In genomic region chr8:12988722-12989430, GRCm38 (mm10) we compare ENCODE assay signal across 13 mouse cellular contexts. TPM values are rescaled to one million over a fixed set of nuclear protein-coding genes. Genes with fewer than 3 reads are reported as not detected.
DNase-seq lines count a peak whose midpoint lies in the region; ATAC-seq and TF ChIP-seq lines count a peak whose summit lies in the region.
"Had no signal": no experiment of that assay in that cellular context is flagged by ENCODE, and none has a peak within 500 bp of the region (broad histone marks: within the 10 kb centered on the region; RNA-seq: fewer than 3 reads in every experiment).

No protein-coding gene starts in this region.

- no peaks in the 10 kb centered on the region for H3K79me2 ChIP-seq in liver, adult 2 months (ENCODE audit: control insufficient read depth, insufficient read depth, low read length)

- intact Hi-C loops in left cerebral cortex, postnatal 4 days (cut with DNase I): no loop called here

- no peaks in the 10 kb centered on the region for H3K4me1 ChIP-seq in liver, adult 2 months (ENCODE audit: control insufficient read depth, insufficient read depth, low read length)
- no peaks in the 10 kb centered on the region for H3K4me1 ChIP-seq in liver, embryonic 11.5 days (replicated peaks; ENCODE audit: control insufficient read depth, insufficient read depth, low read length)
- peaks cover 37% of the 10 kb centered on the region for H3K4me1 ChIP-seq in E14TG2a.4 (replicated peaks; ENCODE audit: low read depth, low read length)
- H3K4me1 ChIP-seq: liver, embryonic 13.5 days; midbrain, embryonic 15.5 days had no signal

- no peaks in the 10 kb centered on the region for H3K27me3 ChIP-seq in liver, adult 2 months (ENCODE audit: control insufficient read depth, insufficient read depth, low read length)
- H3K27me3 ChIP-seq in liver, embryonic 11.5 days (replicated peaks; ENCODE audit: control insufficient read depth, insufficient read depth, low read length): no peaks in the 10 kb centered on the region
- H3K27me3 ChIP-seq in E14TG2a.4 (ENCODE audit: insufficient read depth, low read length): no peaks in the 10 kb centered on the region
- H3K27me3 ChIP-seq: liver, embryonic 13.5 days; midbrain, embryonic 15.5 days had no signal

- TF ChIP-seq POLR2A in liver, adult 2 months (IDR thresholded peaks at IDR 0.05; ENCODE audit: extremely low read depth, insufficient read depth, low read length): no peak

- no peaks in the 10 kb centered on the region for H3K36me3 ChIP-seq in liver, adult 2 months (ENCODE audit: control insufficient read depth, insufficient read depth, low read length)
- H3K36me3 ChIP-seq in liver, embryonic 11.5 days (ENCODE audit: control insufficient read depth, insufficient read depth, low read length): no peaks in the 10 kb centered on the region
- H3K36me3 ChIP-seq in E14TG2a.4 (ENCODE audit: insufficient read depth, low read length): peaks cover 6% of the 10 kb centered on the region; the same call in 1 of the 2 replicates
- H3K36me3 ChIP-seq: liver, embryonic 13.5 days had no signal

- no peak overlapping the region for H3K27ac ChIP-seq in liver, adult 2 months (replicated peaks; ENCODE audit: insufficient read depth, low read depth, low read length)
- H3K27ac ChIP-seq in liver, embryonic 11.5 days (ENCODE audit: low read depth, low read length): no peak overlapping the region
- H3K27ac ChIP-seq: liver, embryonic 13.5 days; midbrain, embryonic 15.5 days had no signal

- 70% methylated on average over 13 of the region's 13 CpGs for WGBS in liver, adult 2 months
- 72% methylated on average over 13 of the region's 13 CpGs for WGBS in liver, embryonic 11.5 days

- DNase-seq in adrenal gland, postnatal 10 days: peak; percentile 28
- DNase-seq in adrenal gland, postnatal 36 days: no peak
- peak; percentile 16 for DNase-seq in liver, adult 2 months (ENCODE audit: extremely low read depth, low read depth, low spot score)
- no peak for DNase-seq in liver, embryonic 11.5 days (ENCODE audit: low spot score)
- peak; percentile 27 to 33 for DNase-seq in cerebellum, postnatal 10 days
- no peak for DNase-seq in urinary bladder, postnatal 10 days (ENCODE audit: low spot score)
- DNase-seq in left cerebral cortex, postnatal 4 days: no peak
- DNase-seq: embryo, embryonic 11 days; liver, embryonic 13.5 days had no signal

- no peak overlapping the region for H3K9ac ChIP-seq in liver, adult 2 months (ENCODE audit: low read depth, low read length)
- no peak overlapping the region for H3K9ac ChIP-seq in liver, embryonic 11.5 days (ENCODE audit: low read depth, low read length)
- H3K9ac ChIP-seq: liver, embryonic 13.5 days; midbrain, embryonic 15.5 days had no signal

- peak; percentile 78 for TF ChIP-seq CTCF in liver, adult 2 months (IDR thresholded peaks at IDR 0.05; ENCODE audit: low read depth, low read length)
- peak; percentile 20; the same call in 1 of the 2 replicates for TF ChIP-seq CTCF in E14TG2a.4 (conservative IDR thresholded peaks at IDR 0.05; ENCODE audit: low read length)

- no peak overlapping the region for H3K4me3 ChIP-seq in liver, adult 2 months (ENCODE audit: insufficient read depth, low read depth, low read length)
- no peak overlapping the region for H3K4me3 ChIP-seq in liver, embryonic 11.5 days (ENCODE audit: low read depth, low read length)
- no peak overlapping the region for H3K4me3 ChIP-seq in E14TG2a.4 (replicated peaks; ENCODE audit: low read length)
- H3K4me3 ChIP-seq: liver, embryonic 13.5 days; midbrain, embryonic 15.5 days had no signal

- no peak overlapping the region for H3K4me2 ChIP-seq in liver, embryonic 11.5 days
- H3K4me2 ChIP-seq: liver, embryonic 13.5 days; midbrain, embryonic 15.5 days had no signal

- no peak for ATAC-seq in liver, embryonic 11.5 days (replicated peaks; ENCODE audit: low FRiP score)
- ATAC-seq: forebrain, embryonic 16.5 days; midbrain, embryonic 15.5 days had no signal

- no peaks in the 10 kb centered on the region for H3K9me3 ChIP-seq in liver, embryonic 11.5 days (ENCODE audit: control insufficient read depth, low read length)
- no peaks in the 10 kb centered on the region for H3K9me3 ChIP-seq in E14TG2a.4 (ENCODE audit: low read length)
- H3K9me3 ChIP-seq: liver, embryonic 13.5 days; midbrain, embryonic 15.5 days had no signal

RNA-seq across cellular contexts. Expression of gene F7, which starts 37.0 kb away (rescaled TPM):
- 10 to 100 TPM in 1 of 2 experiments, 1 to 10 TPM in 1; 9.2 to 20.2 TPM for total RNA-seq in adrenal gland, postnatal 10 days (2021)
- total RNA-seq in adrenal gland, postnatal 36 days (2021): under 1 TPM; 0.86 to 0.92 TPM
- total RNA-seq in liver, adult 2 months (2014; rRNA removed): 95.0 and 117 TPM in 2 replicates
- polyA plus RNA-seq in liver, adult 2 months (2012; rRNA removed): 173 and 185 TPM in 2 replicates
- polyA plus RNA-seq in liver, embryonic 11.5 days (2014; fragmentation: Nextera tagmentation; extraction: Ambion mirVana): 2.9 and 3.8 TPM in 2 replicates
- under 1 TPM in 1 of 2 experiments, not detected in 1; 0.20 TPM for total RNA-seq in left cerebral cortex, postnatal 4 days (2021)
- polyA plus RNA-seq: forebrain, embryonic 16.5 days; midbrain, embryonic 15.5 days had no signal

RNA-seq across cellular contexts. Expression of gene F10, which starts 48.2 kb away (rescaled TPM):
- total RNA-seq in adrenal gland, postnatal 10 days (2021): 100 to 1,000 TPM in 1 of 2 experiments, 10 to 100 TPM in 1; 51.8 to 118 TPM
- under 1 TPM; 0.53 to 0.86 TPM for total RNA-seq in adrenal gland, postnatal 36 days (2021)
- total RNA-seq in liver, adult 2 months (2014; rRNA removed): 374 and 399 TPM in 2 replicates
- polyA plus RNA-seq in liver, adult 2 months (2012; rRNA removed): 267 and 371 TPM in 2 replicates
- polyA plus RNA-seq in liver, embryonic 11.5 days (2014; fragmentation: Nextera tagmentation; extraction: Ambion mirVana): 59.5 and 61.1 TPM in 2 replicates
- total RNA-seq in left cerebral cortex, postnatal 4 days (2021): under 1 TPM in 1 of 2 experiments, not detected in 1; 0.80 TPM
- total RNA-seq: layer of hippocampus, adult 18-20 months had no signal

Comparison
In these comparisons a context has a peak if more than half of its experiments do, and no peak if none do; other contexts are left out.
1. DNase-seq: peak in adrenal gland, postnatal 10 days (single experiment), liver, adult 2 months (single experiment) and cerebellum, postnatal 10 days (2 of 2); none in adrenal gland, postnatal 36 days (0 of 2), liver, embryonic 11.5 days (single experiment), urinary bladder, postnatal 10 days (single experiment) and left cerebral cortex, postnatal 4 days (single experiment).
2. RNA of gene F7, which starts 37.0 kb away (total RNA-seq): 95.0 to 117 TPM in liver, adult 2 months and 9.2 to 20.2 TPM in adrenal gland, postnatal 10 days; 0.86 to 0.92 TPM in adrenal gland, postnatal 36 days and 0.20 TPM in left cerebral cortex, postnatal 4 days; every median in the first group is over 4 times any median in the second.
3. RNA of gene F10, which starts 48.2 kb away (total RNA-seq): 374 to 399 TPM in liver, adult 2 months and 51.8 to 118 TPM in adrenal gland, postnatal 10 days; 0.53 to 0.86 TPM in adrenal gland, postnatal 36 days and 0.80 TPM in left cerebral cortex, postnatal 4 days; every median in the first group is over 10 times any median in the second.